Mouse (Mus musculus) testis, adult 2 months (tissue): ENCODE measurements around the gene Gpr153.

Experiments used
- CTCF ChIP-seq: fragments of 200-500 bp; IDR thresholded peaks from 2 replicates; pipeline ENCODE4 v1.5.1; 2012; ENCODE audit warnings: low read depth, mild to moderate bottlenecking, inconsistent platforms, low read length, moderate library complexity; ENCODE audit not compliant: control insufficient read depth, insufficient read depth, insufficient replicate concordance
- POLR2A ChIP-seq: fragments of 200-500 bp; IDR thresholded peaks from 2 replicates; pipeline ENCODE4 v1.6.1; 2012; ENCODE audit warnings: low read depth, mild to moderate bottlenecking, inconsistent platforms, low read length, moderate library complexity; ENCODE audit not compliant: control insufficient read depth

- TF ChIP-seq CTCF, result no peak
- TF ChIP-seq POLR2A, result no peak
Observed at GRCm38 (mm10) chr4:152243969-152244368, 30.1 kb upstream of the Gpr153 start.
